Mouse (Mus musculus) C2C12 (cell line): ENCODE measurements around the gene Ppil4. TPM values are rescaled to one million over a fixed set of nuclear protein-coding genes. Genes with fewer than 3 reads are reported as not detected.

Experiments used
- H3K27me3 ChIP-seq: one replicate; pipeline ENCODE4 v1.6.1; 2011; ENCODE audit not compliant: control insufficient read depth, insufficient read depth, insufficient read length
- H3K36me3 ChIP-seq: one replicate; pipeline ENCODE4 v1.6.1; 2011; ENCODE audit not compliant: control insufficient read depth, insufficient read depth
- H3K4me3 ChIP-seq: one replicate; pipeline ENCODE4 v1.5.1; 2011; ENCODE audit warnings: mild to moderate bottlenecking, control low read depth; ENCODE audit not compliant: poor library complexity, insufficient read depth, severe bottlenecking
- H3K79me2 ChIP-seq: one replicate; pipeline ENCODE4 v1.6.1; 2011; ENCODE audit not compliant: control insufficient read depth, insufficient read depth
- H3K79me3 ChIP-seq: one replicate; pipeline ENCODE4 v1.6.1; 2011; ENCODE audit warnings: low read depth, control low read depth
- H3ac ChIP-seq: one replicate; pipeline ENCODE3; 2011; ENCODE audit warnings: low read depth; ENCODE audit not compliant: control insufficient read depth, insufficient read length
- CEBPB ChIP-seq: IDR thresholded peaks from one replicate; pipeline ENCODE4 v1.6.1; 2011; ENCODE audit warnings: low read depth, mild to moderate bottlenecking, control low read depth, moderate library complexity
- CTCF ChIP-seq: IDR thresholded peaks from one replicate; pipeline ENCODE4 v1.5.1; 2011; ENCODE audit not compliant: control insufficient read depth, insufficient read depth, insufficient read length
- FOSL1 ChIP-seq: IDR thresholded peaks from one replicate; pipeline ENCODE4 v1.8.0; 2011; ENCODE audit warnings: mild to moderate bottlenecking, low read length; ENCODE audit not compliant: poor library complexity, insufficient read depth, severe bottlenecking
- MAX ChIP-seq: IDR thresholded peaks from one replicate; pipeline ENCODE4 v1.6.1; 2011; ENCODE audit warnings: mild to moderate bottlenecking, control low read depth
- MYOD1 ChIP-seq: IDR thresholded peaks from one replicate; pipeline ENCODE4 v1.6.1; 2011; ENCODE audit warnings: low read depth; ENCODE audit not compliant: control insufficient read depth, insufficient read length
- MYOG ChIP-seq: IDR thresholded peaks from one replicate; pipeline ENCODE4 v1.6.1; 2011; ENCODE audit not compliant: control insufficient read depth, insufficient read length; ENCODE audit errors: extremely low read depth
- USF1 ChIP-seq: IDR thresholded peaks from one replicate; pipeline ENCODE4 v1.6.1; 2011; ENCODE audit warnings: low read depth, mild to moderate bottlenecking, control low read depth, moderate library complexity
- polyA plus RNA-seq: library from polyadenylated mRNA; unstranded; fragments of >200 nt; fragmentation: generic; extraction: Trizol; gene quantifications from one replicate; pipeline ENCODE4 v1.2.1, GENCODE M21; 2012; ENCODE audit warnings: missing spikeins

The Ppil4 gene
- polyA plus RNA-seq, 1 experiment = 4.6 TPM

GRCm38 (mm10) chr10:7836902-7837301 lies 44.2 kb downstream of the Ppil4 start:
- Histone ChIP-seq H3K79me2 (no peaks in the 10 kb centered on the region), H3K4me3 (no peak overlapping the region), H3K27me3 (no peaks in the 10 kb centered on the region), H3K36me3 (no peaks in the 10 kb centered on the region), H3ac (no peak overlapping the region), H3K79me3 (no peaks in the 10 kb centered on the region)
- TF ChIP-seq MAX = no peak

GRCm38 (mm10) chr10:7837446-7837845 lies 44.8 kb downstream of the Ppil4 start:
- Histone ChIP-seq H3K79me2 (no peaks in the 10 kb centered on the region), H3ac (no peak overlapping the region), H3K79me3 (no peaks in the 10 kb centered on the region), H3K4me3 (no peak overlapping the region), H3K36me3 (no peaks in the 10 kb centered on the region), H3K27me3 (no peaks in the 10 kb centered on the region)
- TF ChIP-seq MYOD1 (no peak), CTCF (no peak), MAX (no peak), USF1 (no peak), FOSL1 (no peak), CEBPB (no peak), MYOG (no peak)

- Histone ChIP-seq H3K27me3 (no peaks in the 10 kb centered on the region), H3ac (no peak overlapping the region), H3K79me2 (no peaks in the 10 kb centered on the region), H3K4me3 (no peak overlapping the region), H3K79me3 (no peaks in the 10 kb centered on the region), H3K36me3 (no peaks in the 10 kb centered on the region)
- no peak for TF ChIP-seq MAX
- TF ChIP-seq MYOD1 = no peak
- TF ChIP-seq USF1 = no peak
- TF ChIP-seq CEBPB = no peak
Measured at GRCm38 (mm10) chr10:7838036-7838435, 45.3 kb downstream of the Ppil4 start.

- H3K4me3 ChIP-seq = no peak overlapping the region
- no peaks in the 10 kb centered on the region for H3K79me3 ChIP-seq
- H3ac ChIP-seq = no peak overlapping the region
- H3K79me2 ChIP-seq = no peaks in the 10 kb centered on the region
- H3K36me3 ChIP-seq = no peaks in the 10 kb centered on the region
- TF ChIP-seq MYOG = no peak
- no peak for TF ChIP-seq USF1
- TF ChIP-seq MYOD1 = no peak
- no peak for TF ChIP-seq MAX
- TF ChIP-seq CTCF = no peak
- no peak for TF ChIP-seq FOSL1
- TF ChIP-seq CEBPB = no peak
- H3K27me3 ChIP-seq = no peaks in the 10 kb centered on the region
Measured at GRCm38 (mm10) chr10:7838874-7839421, 46.3 kb downstream of the Ppil4 start.

- H3K79me2 ChIP-seq = no peaks in the 10 kb centered on the region
- no peak overlapping the region for H3ac ChIP-seq
- no peaks in the 10 kb centered on the region for H3K79me3 ChIP-seq
- no peaks in the 10 kb centered on the region for H3K27me3 ChIP-seq
- H3K4me3 ChIP-seq = no peak overlapping the region
- H3K36me3 ChIP-seq = no peaks in the 10 kb centered on the region
- no peak for TF ChIP-seq FOSL1
- no peak for TF ChIP-seq MYOG
- no peak for TF ChIP-seq CTCF
- no peak for TF ChIP-seq USF1
- TF ChIP-seq MYOD1 = no peak
Measured at GRCm38 (mm10) chr10:7839551-7840352, 47.1 kb downstream of the Ppil4 start.

GRCm38 (mm10) chr10:7840353-7840733 lies 47.7 kb downstream of the Ppil4 start:
- Histone ChIP-seq H3ac (no peak overlapping the region), H3K27me3 (no peaks in the 10 kb centered on the region), H3K79me3 (no peaks in the 10 kb centered on the region), H3K36me3 (no peaks in the 10 kb centered on the region), H3K79me2 (no peaks in the 10 kb centered on the region), H3K4me3 (no peak overlapping the region)
- no peak for TF ChIP-seq CTCF
- no peak for TF ChIP-seq FOSL1
- no peak for TF ChIP-seq CEBPB
- no peak for TF ChIP-seq MYOG
- no peak for TF ChIP-seq USF1
- TF ChIP-seq MAX = no peak
- TF ChIP-seq MYOD1 = no peak
